Mouse (Mus musculus) E14TG2a.4 (cell line): ENCODE results near the gene Gm21987.

Source experiments
- CTCF ChIP-seq: conservative IDR thresholded peaks from 2 replicates; pipeline ENCODE4 v1.5.1; 2014; ENCODE audit warnings: low read length
- NANOG ChIP-seq: IDR thresholded peaks from 2 replicates; pipeline ENCODE4 v1.6.1; 2014; ENCODE audit warnings: borderline replicate concordance, low read length, mixed read lengths
- POU5F1 ChIP-seq: IDR thresholded peaks from 2 replicates; pipeline ENCODE4 v1.6.1; 2014; ENCODE audit warnings: low read length, borderline replicate concordance

DNA sequence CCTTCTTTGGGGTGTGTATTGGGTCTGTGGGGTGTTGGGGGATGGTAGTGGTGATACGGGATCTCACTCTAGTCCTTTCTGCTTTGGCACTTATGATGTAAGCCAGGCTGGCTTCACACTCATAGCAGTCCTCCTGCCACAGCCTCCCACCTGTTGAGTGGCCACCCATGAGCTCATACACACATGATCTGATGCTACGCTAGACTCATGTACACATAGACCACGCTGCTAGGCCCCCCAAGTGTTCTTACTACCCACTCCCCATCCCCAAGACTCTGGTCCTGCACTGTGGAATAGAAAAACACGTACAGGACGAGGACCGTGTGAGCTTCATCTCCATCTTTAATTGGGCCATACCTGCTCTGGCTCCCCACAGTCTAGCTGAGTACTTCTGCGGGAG lies 22.2 kb downstream of the Gm21987 start:
- TF ChIP-seq CTCF (no peak), POU5F1 (no peak), NANOG (no peak)
